Mouse (Mus musculus) lung, embryonic 16.5 days (tissue): Measurements from ENCODE around the gene Osbpl10. TPM values are rescaled to one million over a fixed set of nuclear protein-coding genes. Genes with fewer than 3 reads are reported as not detected.

Source experiments
- ATAC-seq: fragments of 200-750 bp; cut with Nextera tagmentation; 2 replicates; pipeline ENCODE4 v1.8.0; 2017; ENCODE audit warnings: low read depth, mild to moderate bottlenecking, moderate library complexity
- H3K27ac ChIP-seq: fragments of 300-500 bp; sonication (generic); 2 replicates; pipeline ENCODE4 v1.5.1; 2014; ENCODE audit warnings: mild to moderate bottlenecking, control low read depth, low read length
- H3K27me3 ChIP-seq: fragments of 300-500 bp; sonication (generic); 2 replicates; pipeline ENCODE4 v1.6.1; 2014; ENCODE audit warnings: low read depth, low read length, mixed read lengths; ENCODE audit not compliant: control insufficient read depth, insufficient read depth
- H3K36me3 ChIP-seq: fragments of 300-500 bp; sonication (generic); 2 replicates; pipeline ENCODE4 v1.6.1; 2014; ENCODE audit warnings: low read length; ENCODE audit not compliant: control insufficient read depth, insufficient read depth
- H3K4me1 ChIP-seq: fragments of 300-500 bp; sonication (generic); replicated peaks from 2 replicates; pipeline ENCODE4 v1.6.1; 2014; ENCODE audit warnings: low read length, mixed read lengths; ENCODE audit not compliant: control insufficient read depth, insufficient read depth
- H3K4me2 ChIP-seq: fragments of 300-500 bp; sonication (generic); 2 replicates; pipeline ENCODE4 v1.6.1; 2014; ENCODE audit warnings: low read depth, low read length, control low read depth
- H3K4me3 ChIP-seq: fragments of 300-500 bp; sonication (generic); 2 replicates; pipeline ENCODE4 v1.5.1; 2014; ENCODE audit warnings: mild to moderate bottlenecking, low read length, control low read depth
- H3K9ac ChIP-seq: fragments of 300-500 bp; sonication (generic); 2 replicates; pipeline ENCODE4 v1.6.1; 2014; ENCODE audit warnings: low read length, control low read depth
- H3K9me3 ChIP-seq: fragments of 300-500 bp; sonication (generic); 2 replicates; pipeline ENCODE4 v1.6.1; 2016; ENCODE audit warnings: low read length; ENCODE audit not compliant: control insufficient read depth
- WGBS: fragments of 180-500 bp; shearing (Covaris S2); extraction: QIAGEN DNeasy Blood & Tissue Kit; methylation state at CpG from one replicate; pipeline ENCODE4 v1.1.7; 2014; 5-methylcytosine and 5-hydroxymethylcytosine counted together
- polyA plus RNA-seq: library from polyadenylated mRNA; unstranded; fragments of >200 nt; fragmentation: Nextera tagmentation; extraction: Ambion mirVana; gene quantifications from 2 replicates; pipeline ENCODE4 v1.2.1, GENCODE M21; 2015

Gene Osbpl10
- polyA plus RNA-seq, 1 experiment from 2014 or later: 2.2 TPM

DNA sequence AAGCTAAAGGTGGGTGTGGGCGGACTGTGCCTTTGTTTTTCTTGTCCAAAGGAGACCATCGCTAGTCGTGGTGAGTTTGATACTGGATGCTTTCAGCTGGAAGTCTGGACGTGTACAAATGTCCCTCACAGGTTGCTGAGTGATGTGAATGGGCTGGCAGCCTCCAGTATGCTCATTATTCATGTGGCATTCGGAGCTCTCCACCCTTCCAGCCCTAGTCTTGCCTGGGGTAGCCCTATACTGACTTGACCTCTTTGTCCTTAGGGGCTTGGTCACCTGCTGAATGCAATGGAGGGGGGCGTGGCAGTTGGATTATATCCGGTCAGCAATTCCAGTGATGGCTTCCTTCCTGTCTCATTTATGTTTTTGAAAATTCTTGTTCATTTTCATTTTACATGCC is 56.4 kb downstream of the Osbpl10 start:
- Histone ChIP-seq H3K36me3 (no peaks in the 10 kb centered on the region), H3K27me3 (no peaks in the 10 kb centered on the region), H3K27ac (no peak overlapping the region), H3K9me3 (no peaks in the 10 kb centered on the region), H3K4me3 (no peak overlapping the region), H3K4me2 (no peak overlapping the region), H3K9ac (no peak overlapping the region), H3K4me1 (0 out of 2 replicates have a peak, but pooled peaks cover 5% of the 10 kb centered on the region)
- WGBS: 69% methylated on average over 7 of the region's 7 CpGs
- no peak for ATAC-seq

DNA sequence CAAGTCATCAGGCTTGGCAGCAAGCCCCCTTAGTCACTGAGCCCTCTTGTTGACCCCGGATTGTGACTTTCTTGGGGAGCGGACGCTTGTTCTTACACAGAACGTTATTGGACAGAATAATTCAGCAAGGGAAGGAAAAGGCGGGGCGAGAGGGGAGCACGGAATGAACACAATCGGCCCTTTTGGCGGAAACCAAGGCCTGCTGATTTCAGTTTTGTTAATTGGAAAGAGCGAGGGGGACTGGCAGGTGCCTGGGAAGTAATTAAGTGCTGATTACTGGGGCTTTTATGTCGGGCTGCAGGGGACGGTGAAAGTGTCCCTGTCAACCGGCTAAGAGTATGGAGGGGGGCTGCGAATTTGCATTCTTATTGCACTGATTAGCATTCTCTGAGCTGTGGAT is 59.8 kb downstream of the Osbpl10 start:
- WGBS: 47% methylated on average over 14 of the region's 14 CpGs
- H3K27me3 ChIP-seq: no peaks in the 10 kb centered on the region
- 0 out of 2 replicates have a peak, but pooled peaks cover 5% of the 10 kb centered on the region for H3K4me1 ChIP-seq
- ATAC-seq: no peak
- no peak overlapping the region for H3K27ac ChIP-seq
- H3K9ac ChIP-seq: no peak overlapping the region
- H3K4me2 ChIP-seq: no peak overlapping the region
- no peaks in the 10 kb centered on the region for H3K9me3 ChIP-seq
- H3K4me3 ChIP-seq: no peak overlapping the region
- H3K36me3 ChIP-seq: no peaks in the 10 kb centered on the region

DNA sequence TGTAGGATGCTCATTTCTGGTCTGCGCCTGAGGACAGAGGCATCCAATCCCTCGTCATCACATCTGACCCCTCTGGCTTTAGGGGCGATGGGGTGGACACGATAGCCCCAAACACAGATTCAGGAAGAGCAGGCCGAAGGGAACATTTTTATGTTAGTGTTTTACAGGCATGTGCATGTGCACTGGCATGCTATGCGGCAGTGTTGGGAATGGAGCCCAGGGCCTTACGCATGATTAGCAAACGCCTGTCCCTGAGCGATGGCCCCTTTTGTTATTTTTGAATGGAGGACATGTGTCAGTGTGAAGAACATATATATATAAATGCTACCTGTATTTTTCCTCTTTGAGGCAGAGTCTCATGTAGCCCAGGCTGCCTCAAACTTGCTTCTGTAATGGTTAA is 60.3 kb downstream of the Osbpl10 start:
- 86% methylated on average over 9 of the region's 9 CpGs for WGBS

DNA sequence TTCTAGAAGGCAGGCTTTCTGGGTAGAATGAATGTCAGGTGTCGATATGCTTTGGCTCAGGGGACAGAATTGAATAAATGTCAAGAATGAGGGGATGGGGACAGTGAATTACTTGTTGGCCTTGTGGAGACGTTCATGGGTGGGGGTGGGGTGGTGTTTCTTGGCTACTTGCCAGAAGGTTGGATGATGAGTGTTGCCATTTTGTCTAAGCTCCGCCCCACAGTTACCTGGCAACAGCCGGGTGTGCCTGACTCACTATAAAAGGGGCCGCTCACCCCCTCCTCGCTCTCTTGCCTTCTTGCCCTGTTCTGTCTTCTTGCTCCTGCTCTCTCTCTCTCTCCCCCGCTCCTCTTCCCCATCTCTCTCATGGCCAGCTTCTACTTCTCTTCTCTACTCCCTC is 60.9 kb downstream of the Osbpl10 start:
- Histone ChIP-seq H3K9me3 (no peaks in the 10 kb centered on the region), H3K36me3 (no peaks in the 10 kb centered on the region), H3K9ac (no peak overlapping the region), H3K27ac (no peak overlapping the region), H3K27me3 (no peaks in the 10 kb centered on the region), H3K4me1 (0 out of 2 replicates have a peak, but pooled peaks cover 5% of the 10 kb centered on the region), H3K4me2 (no peak overlapping the region), H3K4me3 (no peak overlapping the region)
- peak; percentile 47; the same call in 1 of the 2 replicates for ATAC-seq
- 47% methylated on average over 7 of the region's 7 CpGs for WGBS

More for the DNA sequence above, 60.3 kb downstream of the Osbpl10 start:
- no peaks in the 10 kb centered on the region for H3K27me3 ChIP-seq
- H3K4me2 ChIP-seq: no peak overlapping the region
- H3K27ac ChIP-seq: no peak overlapping the region
- no peak overlapping the region for H3K9ac ChIP-seq
- H3K4me3 ChIP-seq: no peak overlapping the region
- no peaks in the 10 kb centered on the region for H3K36me3 ChIP-seq
- no peak for ATAC-seq
- no peaks in the 10 kb centered on the region for H3K9me3 ChIP-seq
- 0 out of 2 replicates have a peak, but pooled peaks cover 5% of the 10 kb centered on the region for H3K4me1 ChIP-seq

DNA sequence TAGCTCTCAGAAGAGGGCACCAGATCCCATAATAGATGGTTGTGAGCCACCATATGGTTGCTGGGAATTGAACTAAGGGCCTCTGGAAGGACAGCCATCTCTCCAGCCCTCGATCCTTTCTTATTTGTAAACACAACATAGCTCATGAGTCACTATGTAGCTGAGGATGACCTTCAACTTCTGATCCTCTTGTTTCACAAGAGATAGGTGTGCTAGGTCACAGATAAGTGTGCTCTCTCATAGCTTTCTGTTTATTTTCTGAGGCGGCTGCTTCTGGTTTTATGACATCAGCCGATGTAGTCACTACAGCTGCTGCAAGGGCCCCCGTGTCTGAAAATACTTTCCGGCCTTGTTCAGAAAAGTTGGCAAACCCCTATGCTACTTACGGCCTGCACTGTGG is 64.2 kb downstream of the Osbpl10 start:
- peaks cover 5% of the 10 kb centered on the region; the same call in 1 of the 2 replicates for H3K4me1 ChIP-seq
- no peaks in the 10 kb centered on the region for H3K36me3 ChIP-seq
- no peak overlapping the region for H3K4me2 ChIP-seq
- H3K9ac ChIP-seq: no peak overlapping the region
- H3K9me3 ChIP-seq: no peaks in the 10 kb centered on the region
- no peaks in the 10 kb centered on the region for H3K27me3 ChIP-seq
- 66% methylated on average over 6 of the region's 6 CpGs for WGBS
- no peak overlapping the region for H3K27ac ChIP-seq
- no peak overlapping the region for H3K4me3 ChIP-seq
- ATAC-seq: no peak

DNA sequence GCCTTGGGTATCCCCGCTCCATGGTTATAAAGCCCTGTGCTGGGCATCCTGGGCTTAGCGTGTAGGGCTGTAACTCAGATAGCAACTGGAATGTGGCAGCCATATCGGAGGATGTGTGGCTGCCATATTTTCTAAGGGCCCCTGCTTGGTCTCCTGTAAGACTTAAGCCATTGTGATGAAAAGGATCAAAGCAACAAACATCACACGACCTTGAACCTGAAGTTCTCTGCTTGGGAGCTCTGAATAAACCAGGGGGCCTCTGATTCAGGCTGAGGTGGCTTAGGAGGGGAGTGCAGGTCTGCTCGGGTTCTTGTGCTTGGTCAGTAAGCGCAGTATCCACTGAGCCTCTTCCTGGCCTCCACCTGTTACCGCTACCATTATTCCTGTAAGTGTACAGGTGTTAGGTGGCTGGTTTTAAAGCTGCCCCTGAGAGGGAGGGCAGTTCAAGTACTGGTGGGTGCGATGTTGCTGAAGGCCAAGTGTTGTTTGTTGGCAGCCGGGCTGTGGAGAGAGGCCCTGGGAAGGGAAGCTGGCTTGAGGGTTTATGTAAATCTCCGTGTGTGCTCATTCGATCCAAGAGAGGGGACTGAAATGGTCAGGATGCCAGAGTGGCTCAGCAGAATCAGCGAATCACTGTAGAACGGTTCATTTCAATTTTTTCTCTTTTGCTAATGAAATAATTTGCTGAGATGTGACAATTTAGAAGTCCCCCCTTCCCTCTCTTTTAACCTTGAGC is 64.8 kb downstream of the Osbpl10 start:
- Histone ChIP-seq H3K27me3 (no peaks in the 10 kb centered on the region), H3K4me3 (no peak overlapping the region), H3K4me1 (peaks cover 5% of the 10 kb centered on the region; the same call in 1 of the 2 replicates), H3K4me2 (no peak overlapping the region), H3K36me3 (no peaks in the 10 kb centered on the region), H3K9me3 (no peaks in the 10 kb centered on the region), H3K9ac (no peak overlapping the region), H3K27ac (no peak overlapping the region)
- WGBS: 75% methylated on average over 13 of the region's 13 CpGs
- no peak for ATAC-seq

DNA sequence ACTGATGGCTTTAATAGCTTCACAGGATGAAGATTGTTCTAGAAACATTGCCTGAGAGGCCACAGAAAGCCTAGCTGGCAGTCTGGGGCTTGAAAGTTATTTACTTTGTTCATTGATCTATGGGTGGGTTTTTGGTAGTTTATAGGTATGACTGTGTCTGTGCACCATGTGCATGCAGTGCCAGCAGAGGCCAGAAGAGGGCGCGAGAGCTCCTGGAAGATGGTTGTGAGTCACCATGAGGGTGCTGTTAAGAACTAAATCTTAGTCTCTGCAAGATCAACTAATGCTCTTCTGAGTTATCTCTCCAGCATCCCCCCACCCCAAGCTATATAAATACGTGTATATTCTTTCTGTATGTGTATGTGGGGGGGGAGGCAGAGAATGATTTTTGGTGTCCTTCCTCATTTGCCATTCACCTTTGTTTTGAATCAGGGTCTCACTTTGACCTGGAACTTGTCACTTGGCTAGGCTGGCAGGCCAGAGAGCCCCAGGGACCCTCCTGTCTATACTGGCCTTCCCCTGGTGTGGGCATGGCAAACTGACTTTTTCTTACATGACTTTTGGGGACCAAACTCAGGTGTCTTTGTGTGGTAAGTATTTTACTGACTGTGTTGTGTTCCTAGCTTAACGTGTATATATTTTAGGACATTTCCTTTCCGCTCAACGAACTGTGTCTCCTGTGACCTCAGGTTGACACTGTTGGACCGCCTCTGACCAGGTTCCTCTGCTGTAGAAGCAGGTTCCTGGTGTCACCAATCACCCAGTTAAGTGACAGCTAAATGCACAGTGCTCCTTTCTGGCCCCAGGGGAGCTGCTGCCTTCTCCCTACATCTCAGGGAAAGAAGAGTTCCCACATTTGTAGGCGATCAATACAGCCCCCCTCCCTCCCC is 65.8 kb downstream of the Osbpl10 start:
- 69% methylated on average over 8 of the region's 8 CpGs for WGBS
- no peaks in the 10 kb centered on the region for H3K36me3 ChIP-seq
- no peak overlapping the region for H3K27ac ChIP-seq
- no peak overlapping the region for H3K4me3 ChIP-seq
- no peaks in the 10 kb centered on the region for H3K27me3 ChIP-seq
- peaks cover 2% of the 10 kb centered on the region; the same call in 1 of the 2 replicates for H3K4me1 ChIP-seq
- H3K9me3 ChIP-seq: no peaks in the 10 kb centered on the region
- H3K9ac ChIP-seq: no peak overlapping the region
- ATAC-seq: no peak
- H3K4me2 ChIP-seq: no peak overlapping the region

DNA sequence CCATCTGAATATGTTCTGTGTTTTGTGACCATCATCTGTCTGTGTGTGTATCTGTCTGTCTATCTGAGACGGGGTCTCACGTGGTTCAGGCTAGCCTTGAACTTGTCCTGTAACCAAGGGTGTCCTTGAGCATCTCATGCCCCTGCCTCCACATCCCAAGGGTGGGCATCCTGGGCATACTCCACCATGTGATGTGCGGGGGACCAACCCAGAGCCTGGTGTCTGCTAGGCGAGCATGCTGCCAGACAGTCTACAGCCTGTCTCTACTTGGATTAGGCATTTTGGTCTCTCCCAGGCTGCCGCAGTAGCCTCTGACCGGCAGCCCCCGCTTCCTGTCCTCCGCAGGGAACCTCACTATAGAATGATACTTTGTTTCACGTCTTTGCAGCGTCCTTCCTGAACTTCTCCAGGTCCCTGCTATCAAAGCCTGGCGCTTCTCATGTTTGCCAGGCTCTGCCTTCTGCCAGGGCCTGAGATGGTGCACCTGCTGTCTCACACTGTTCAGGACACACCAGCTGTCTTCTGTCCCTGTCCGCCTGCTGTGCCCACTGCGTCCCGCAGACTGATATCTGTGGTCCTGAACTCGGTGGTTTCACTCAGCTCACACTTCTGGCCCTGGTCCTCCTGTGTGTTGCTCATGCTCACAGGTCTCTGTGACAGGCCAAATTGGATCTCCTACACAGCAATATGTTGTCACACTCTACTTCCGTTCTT is 66.9 kb downstream of the Osbpl10 start:
- WGBS: 54% methylated on average over 16 of the region's 16 CpGs

DNA sequence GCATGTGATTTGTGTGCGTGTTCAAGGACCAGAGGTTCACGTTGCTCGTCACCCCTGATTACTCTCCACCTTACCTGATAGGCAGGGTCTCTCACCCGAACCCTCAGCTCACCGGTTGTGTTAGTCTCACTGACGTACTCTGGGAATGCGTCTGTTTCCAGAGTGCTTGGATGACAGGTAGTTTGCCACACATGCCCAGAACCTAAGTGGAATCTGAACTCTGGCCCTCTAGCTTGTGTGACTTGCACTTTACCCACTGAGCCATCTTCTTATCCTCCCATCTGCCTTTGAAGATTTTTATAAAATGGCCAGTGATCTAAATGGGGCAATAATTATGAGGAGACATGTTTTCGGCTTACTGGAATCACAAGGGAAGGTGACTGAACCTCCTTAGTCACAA is 68.3 kb downstream of the Osbpl10 start:
- Histone ChIP-seq H3K9ac (no peak overlapping the region), H3K9me3 (no peaks in the 10 kb centered on the region), H3K4me3 (no peak overlapping the region), H3K27me3 (no peaks in the 10 kb centered on the region), H3K4me2 (no peak overlapping the region), H3K4me1 (peaks cover 8% of the 10 kb centered on the region), H3K36me3 (no peaks in the 10 kb centered on the region), H3K27ac (no peak overlapping the region)
- WGBS: 70% methylated on average over 8 of the region's 8 CpGs
- no peak for ATAC-seq

More for the DNA sequence above, 66.9 kb downstream of the Osbpl10 start:
- no peaks in the 10 kb centered on the region for H3K36me3 ChIP-seq
- H3K4me2 ChIP-seq: no peak overlapping the region
- H3K27me3 ChIP-seq: no peaks in the 10 kb centered on the region
- no peak overlapping the region for H3K4me3 ChIP-seq
- no peak overlapping the region for H3K27ac ChIP-seq
- H3K4me1 ChIP-seq: peaks cover 4% of the 10 kb centered on the region
- no peaks in the 10 kb centered on the region for H3K9me3 ChIP-seq
- no peak for ATAC-seq
- no peak overlapping the region for H3K9ac ChIP-seq
